In the genomic region with DNA sequence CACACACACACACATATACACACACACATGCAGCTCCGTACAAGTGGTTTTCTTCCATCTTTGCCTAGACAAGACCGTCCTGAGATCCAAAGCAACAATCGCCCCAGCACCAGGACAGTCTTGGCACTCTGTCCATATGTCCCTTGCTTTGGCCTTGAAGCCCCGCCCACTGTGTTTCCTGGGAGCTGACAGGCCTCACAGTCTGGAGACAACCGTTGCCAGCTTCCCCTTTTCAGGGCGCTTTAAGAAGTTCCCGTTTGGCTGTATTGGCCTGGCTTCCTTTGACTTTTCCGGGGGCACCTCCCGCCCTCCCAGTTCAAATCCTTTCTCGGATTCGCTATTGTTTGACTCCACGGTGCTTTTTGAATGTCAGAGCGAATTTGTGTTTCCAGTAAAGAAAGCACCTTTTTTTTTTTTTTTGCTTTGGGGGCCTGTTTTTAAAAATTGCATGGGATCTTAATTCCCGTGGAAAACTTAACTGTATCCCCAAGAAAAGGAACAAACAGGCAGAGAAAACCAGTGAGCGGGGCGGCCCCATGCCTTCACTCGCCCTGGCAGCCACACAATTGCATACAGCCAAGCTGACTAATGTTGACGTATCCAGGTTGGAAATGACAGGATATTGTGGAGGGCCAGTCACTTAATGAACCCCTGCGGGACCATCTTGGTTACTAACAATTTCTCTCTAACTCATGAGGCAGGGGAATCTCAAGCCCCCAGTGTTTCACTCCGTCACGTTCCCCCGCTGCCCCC, we compare ENCODE assay signal across 8 mouse cellular contexts.
A peak's percentile ranks its signal among the peaks of the same experiment; 100 is the strongest.
DNase-seq lines count a peak whose midpoint lies in the region; ATAC-seq lines count a peak whose summit lies in the region.

No protein-coding gene starts in this region.

- H3K9ac ChIP-seq in embryonic facial prominence, embryonic 13.5 days = 0 out of 2 replicates have a peak overlapping the region, but pooled peaks have one; percentile 36
- no peak overlapping the region for H3K9ac ChIP-seq in heart, embryonic 14.5 days (ENCODE audit: low read length)

- H3K4me3 ChIP-seq in embryonic facial prominence, embryonic 13.5 days = no peak overlapping the region
- H3K4me3 ChIP-seq in heart, embryonic 14.5 days (ENCODE audit: control insufficient read depth in 1 of 2, insufficient read depth in 1 of 2, low read depth in 1 of 2, low read length in 2 of 2) = no peak overlapping the region
- H3K4me3 ChIP-seq in macrophage (ENCODE audit: inconsistent target) = no peak overlapping the region

- H3K27ac ChIP-seq in embryonic facial prominence, embryonic 13.5 days = peak overlapping the region; percentile 28; the same call in 1 of the 2 replicates
- no peak overlapping the region for H3K27ac ChIP-seq in heart, embryonic 14.5 days (replicated peaks in 1 of 2; ENCODE audit: control insufficient read depth in 1 of 2, insufficient read depth in 1 of 2, low read depth in 2 of 2, low read length in 2 of 2)
- peak overlapping the region; percentile 27 for H3K27ac ChIP-seq in macrophage

- ATAC-seq in embryonic facial prominence, embryonic 13.5 days (ENCODE audit: insufficient number of reproducible peaks, insufficient read depth, low FRiP score, low TSS enrichment, low read depth) = no peak
- no peak for ATAC-seq in heart, embryonic 14.5 days (ENCODE audit: insufficient number of reproducible peaks, insufficient read depth, low FRiP score, low read depth)

- no peaks in the 10 kb centered on the region for H3K79me2 ChIP-seq in macrophage (ENCODE audit: inconsistent target)

- intact Hi-C loops in left cerebral cortex, postnatal 25 days (cut with DNase I) = no loop called here

- peaks cover 34% of the 10 kb centered on the region for H3K4me1 ChIP-seq in embryonic facial prominence, embryonic 13.5 days
- H3K4me1 ChIP-seq in heart, embryonic 14.5 days (ENCODE audit: control insufficient read depth in 2 of 2, insufficient read depth in 2 of 2, low read length in 2 of 2) = peaks cover 0 to 2% of the 10 kb centered on the region in 2 experiments; a peak in 2 of 4 replicates

- no peaks in the 10 kb centered on the region for H3K9me3 ChIP-seq in embryonic facial prominence, embryonic 13.5 days
- no peaks in the 10 kb centered on the region for H3K9me3 ChIP-seq in heart, embryonic 14.5 days (ENCODE audit: control insufficient read depth, low read length)

- peak overlapping the region; percentile 38 for H3K4me2 ChIP-seq in embryonic facial prominence, embryonic 13.5 days
- peak overlapping the region; percentile 36 for H3K4me2 ChIP-seq in heart, embryonic 14.5 days (ENCODE audit: low read length)

- peak; percentile 50 for DNase-seq in testis, postnatal 10 days (ENCODE audit: low spot score)
- DNase-seq in testis, postnatal 14 days (ENCODE audit: low spot score) = no peak
- DNase-seq in kidney, postnatal 36 days = peak; percentile 17 to 51
- DNase-seq in natural killer cell, adult 2 months (ENCODE audit: low spot score in 2 of 2) = no peak
- no peak for DNase-seq in left cerebral cortex, postnatal 25 days (ENCODE audit: low spot score in 2 of 2)

- no peaks in the 10 kb centered on the region for H3K36me3 ChIP-seq in embryonic facial prominence, embryonic 13.5 days
- no peaks in the 10 kb centered on the region for H3K36me3 ChIP-seq in heart, embryonic 14.5 days (ENCODE audit: control insufficient read depth, insufficient read depth, low read length)
- H3K36me3 ChIP-seq in macrophage (ENCODE audit: inconsistent target) = no peaks in the 10 kb centered on the region

- no peaks in the 10 kb centered on the region for H3K27me3 ChIP-seq in embryonic facial prominence, embryonic 13.5 days
- H3K27me3 ChIP-seq in heart, embryonic 14.5 days (ENCODE audit: control insufficient read depth, insufficient read depth, low read length) = no peaks in the 10 kb centered on the region

- 29% methylated on average over 22 of the region's 22 CpGs for WGBS in embryonic facial prominence, embryonic 13.5 days
- WGBS in heart, embryonic 14.5 days = 46% methylated on average over 22 of the region's 22 CpGs
- WGBS in macrophage (ENCODE audit: missing documents) = 26% methylated on average over 21 of the region's 22 CpGs

Comparison
In these comparisons a context has a peak if more than half of its experiments do, and no peak if none do; other contexts are left out.
1. DNase-seq: peak in testis, postnatal 10 days (single experiment) and kidney, postnatal 36 days (2 of 2); none in testis, postnatal 14 days (single experiment), natural killer cell, adult 2 months (0 of 2) and left cerebral cortex, postnatal 25 days (0 of 2).
2. H3K27ac ChIP-seq: peak in embryonic facial prominence, embryonic 13.5 days (single experiment) and macrophage (single experiment); none in heart, embryonic 14.5 days (0 of 2).